Mouse (Mus musculus) granulocyte monocyte progenitor cell, adult 5-6 weeks (primary cell): ENCODE measurements at regions not wholly inside any gene's neighbourhood (a gene's known extent, or its start where the extent isn't known, plus 50 kb on each side); places are given as distances from the start of the nearest gene placed in this dataset.

Source experiments
- ATAC-seq: replicated peaks from 2 replicates; pipeline ENCODE4 v1.8.0; 2016; ENCODE audit warnings: mild to moderate bottlenecking, moderate TSS enrichment, inconsistent platforms; ENCODE audit not compliant: poor library complexity, severe bottlenecking

GRCm38 (mm10) chr15:85634322-85635141 lies 52.3 kb upstream of the Wnt7b start:
- peak; percentile 91 for ATAC-seq

GRCm38 (mm10) chr15:85635425-85635824 lies 53.2 kb upstream of the Wnt7b start:
- ATAC-seq = no peak

GRCm38 (mm10) chr15:85639566-85639965 lies 57.3 kb upstream of the Wnt7b start:
- ATAC-seq = no peak

- no peak for ATAC-seq
Measured at GRCm38 (mm10) chr15:85641120-85642080, 59.1 kb upstream of the Wnt7b start.

GRCm38 (mm10) chr15:85645396-85645795 lies 63.1 kb upstream of the Wnt7b start:
- ATAC-seq = no peak

GRCm38 (mm10) chr15:85645971-85646638 lies 63.8 kb upstream of the Wnt7b start:
- ATAC-seq = peak; percentile 44

- ATAC-seq = peak; percentile 10; the same call in 1 of the 2 replicates
Measured at GRCm38 (mm10) chr15:85646639-85647277, 64.5 kb upstream of the Wnt7b start.

- ATAC-seq = no peak
Measured at GRCm38 (mm10) chr15:85647593-85647992, 65.3 kb upstream of the Wnt7b start.

- no peak for ATAC-seq
Measured at GRCm38 (mm10) chr15:85650241-85650640, 68.0 kb upstream of the Wnt7b start.

- no peak for ATAC-seq
Measured at GRCm38 (mm10) chr15:85651718-85652420, 69.6 kb upstream of the Wnt7b start.

GRCm38 (mm10) chr15:85652431-85652830 lies 70.2 kb upstream of the Wnt7b start:
- ATAC-seq = no peak

GRCm38 (mm10) chr15:85652871-85653337 lies 70.6 kb upstream of the Wnt7b start:
- ATAC-seq = no peak

GRCm38 (mm10) chr15:85653421-85654401 lies 71.4 kb upstream of the Wnt7b start:
- peak; percentile 58 for ATAC-seq

- no peak for ATAC-seq
Measured at GRCm38 (mm10) chr15:85654791-85655190, 72.5 kb upstream of the Wnt7b start.

- no peak for ATAC-seq
Measured at GRCm38 (mm10) chr15:85655751-85656167, 73.5 kb upstream of the Wnt7b start.

- ATAC-seq = no peak
Measured at GRCm38 (mm10) chr15:85656852-85657251, 74.6 kb upstream of the Wnt7b start.

- peak; percentile 44 for ATAC-seq
Measured at GRCm38 (mm10) chr15:85657441-85657989, 75.2 kb upstream of the Wnt7b start.
